Mouse (Mus musculus) hindbrain, embryonic 14.5 days (tissue): ENCODE data around the gene Zdhhc13. TPM values are rescaled to one million over a fixed set of nuclear protein-coding genes. Genes with fewer than 3 reads are reported as not detected.

Experiments
- ATAC-seq: fragments of 200-750 bp; cut with Nextera tagmentation; 2 replicates; pipeline ENCODE4 v1.8.0; 2017; ENCODE audit warnings: moderate number of reproducible peaks, mild to moderate bottlenecking, moderate TSS enrichment, moderate library complexity; ENCODE audit not compliant: low FRiP score
- DNase-seq: peaks from one replicate; pipeline ENCODE4 v3.0.0-alpha.2; 2015; ENCODE audit warnings: low spot score
- H3K27ac ChIP-seq: fragments of 300-500 bp; sonication (generic); 2 replicates; pipeline ENCODE4 v1.5.1; 2014; ENCODE audit warnings: mild to moderate bottlenecking, moderate library complexity
- H3K27me3 ChIP-seq: fragments of 300-500 bp; sonication (generic); 2 replicates; pipeline ENCODE4 v1.6.1; 2014; ENCODE audit warnings: mild to moderate bottlenecking, low read length, mixed read lengths; ENCODE audit not compliant: control insufficient read depth, insufficient read depth
- H3K36me3 ChIP-seq: fragments of 300-500 bp; sonication (generic); replicated peaks from 2 replicates; pipeline ENCODE4 v1.6.1; 2014; ENCODE audit not compliant: control insufficient read depth, insufficient read depth
- H3K4me1 ChIP-seq: fragments of 300-500 bp; sonication (generic); replicated peaks from 2 replicates; pipeline ENCODE4 v1.6.1; 2014; ENCODE audit warnings: antibody characterized with exemption, low read length, mixed read lengths; ENCODE audit not compliant: control insufficient read depth, insufficient read depth
- H3K4me2 ChIP-seq: fragments of 300-500 bp; sonication (generic); replicated peaks from 2 replicates; pipeline ENCODE4 v1.6.1; 2014; ENCODE audit warnings: mild to moderate bottlenecking, moderate library complexity
- H3K4me3 ChIP-seq: fragments of 300-500 bp; sonication (generic); replicated peaks from 2 replicates; pipeline ENCODE4 v1.5.1; 2014; ENCODE audit warnings: mild to moderate bottlenecking, low read length
- H3K9ac ChIP-seq: fragments of 300-500 bp; sonication (generic); 2 replicates; pipeline ENCODE4 v1.6.1; 2014
- H3K9me3 ChIP-seq: fragments of 300-500 bp; sonication (generic); 2 replicates; pipeline ENCODE4 v1.6.1; 2016; ENCODE audit warnings: low read length; ENCODE audit not compliant: control insufficient read depth
- WGBS: fragments of 180-500 bp; shearing (Covaris S2); extraction: QIAGEN DNeasy Blood & Tissue Kit; methylation state at CpG from one replicate; pipeline ENCODE4 v1.1.7; 2014; 5-methylcytosine and 5-hydroxymethylcytosine counted together
- polyA plus RNA-seq: library from polyadenylated mRNA; unstranded; fragments of >200 nt; fragmentation: Nextera tagmentation; extraction: Ambion mirVana; gene quantifications from 2 replicates; pipeline ENCODE4 v1.2.1, GENCODE M21; 2014

Gene Zdhhc13
- polyA plus RNA-seq, 1 experiment from 2014 or later: 44.1 TPM

- no peaks in the 10 kb centered on the region for H3K27me3 ChIP-seq
- WGBS: 85% methylated on average over 1 of the region's 1 CpGs
- H3K4me2 ChIP-seq: no peak overlapping the region
- no peaks in the 10 kb centered on the region for H3K4me1 ChIP-seq
- H3K9me3 ChIP-seq: no peaks in the 10 kb centered on the region
- no peak for DNase-seq
- ATAC-seq: no peak
- H3K36me3 ChIP-seq: no peaks in the 10 kb centered on the region
- no peak overlapping the region for H3K27ac ChIP-seq
- H3K4me3 ChIP-seq: no peak overlapping the region
- no peak overlapping the region for H3K9ac ChIP-seq
Observed at GRCm38 (mm10) chr7:48760789-48761188, 28.0 kb upstream of the Zdhhc13 start.

- WGBS: 71% methylated on average over 1 of the region's 1 CpGs
- Histone ChIP-seq H3K36me3 (no peaks in the 10 kb centered on the region), H3K27me3 (no peaks in the 10 kb centered on the region), H3K27ac (no peak overlapping the region), H3K4me2 (no peak overlapping the region), H3K9ac (no peak overlapping the region), H3K9me3 (no peaks in the 10 kb centered on the region), H3K4me1 (no peaks in the 10 kb centered on the region), H3K4me3 (no peak overlapping the region)
- ATAC-seq (no peak), DNase-seq (no peak)
Observed at GRCm38 (mm10) chr7:48762289-48762688, 26.5 kb upstream of the Zdhhc13 start.

DNA sequence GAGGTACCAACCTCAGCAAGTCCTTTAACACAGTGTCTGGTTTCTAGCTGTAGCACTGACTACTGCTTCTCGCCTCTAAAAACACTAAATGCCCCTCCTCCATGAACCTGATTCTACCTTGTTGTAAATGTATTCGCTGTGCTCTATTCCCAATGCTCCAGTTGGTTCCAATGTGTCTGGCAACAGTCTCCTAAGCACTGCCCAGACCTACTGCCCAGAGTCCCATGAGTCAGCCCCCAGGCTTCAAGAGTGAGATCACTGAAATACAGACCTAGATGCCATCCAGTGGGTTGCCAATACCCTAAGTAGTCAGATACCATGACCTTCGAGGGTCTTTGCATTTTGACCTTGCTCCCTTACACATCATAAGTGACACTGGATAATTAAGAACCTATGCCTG lies 26.1 kb upstream of the Zdhhc13 start:
- Histone ChIP-seq H3K4me3 (no peak overlapping the region), H3K4me1 (no peaks in the 10 kb centered on the region), H3K27ac (no peak overlapping the region), H3K36me3 (no peaks in the 10 kb centered on the region), H3K4me2 (no peak overlapping the region), H3K27me3 (no peaks in the 10 kb centered on the region), H3K9me3 (no peaks in the 10 kb centered on the region), H3K9ac (no peak overlapping the region)
- WGBS: 88% methylated on average over 3 of the region's 3 CpGs
- DNase-seq: no peak
- no peak for ATAC-seq

GRCm38 (mm10) chr7:48765959-48766358 lies 22.8 kb upstream of the Zdhhc13 start:
- no peak overlapping the region for H3K4me2 ChIP-seq
- H3K4me3 ChIP-seq: no peak overlapping the region
- H3K36me3 ChIP-seq: no peaks in the 10 kb centered on the region
- H3K9me3 ChIP-seq: no peaks in the 10 kb centered on the region
- DNase-seq: no peak
- ATAC-seq: no peak
- H3K27me3 ChIP-seq: no peaks in the 10 kb centered on the region
- no peak overlapping the region for H3K9ac ChIP-seq
- WGBS: 81% methylated on average over 4 of the region's 4 CpGs
- no peak overlapping the region for H3K27ac ChIP-seq
- no peaks in the 10 kb centered on the region for H3K4me1 ChIP-seq

GRCm38 (mm10) chr7:48769721-48770120 lies 19.1 kb upstream of the Zdhhc13 start:
- no peaks in the 10 kb centered on the region for H3K27me3 ChIP-seq
- ATAC-seq (no peak), DNase-seq (no peak)
- H3K4me3 ChIP-seq: no peak overlapping the region
- H3K4me1 ChIP-seq: no peaks in the 10 kb centered on the region
- H3K4me2 ChIP-seq: no peak overlapping the region
- H3K27ac ChIP-seq: no peak overlapping the region
- no peak overlapping the region for H3K9ac ChIP-seq
- H3K36me3 ChIP-seq: no peaks in the 10 kb centered on the region
- H3K9me3 ChIP-seq: no peaks in the 10 kb centered on the region
- 78% methylated on average over 1 of the region's 1 CpGs for WGBS

DNA sequence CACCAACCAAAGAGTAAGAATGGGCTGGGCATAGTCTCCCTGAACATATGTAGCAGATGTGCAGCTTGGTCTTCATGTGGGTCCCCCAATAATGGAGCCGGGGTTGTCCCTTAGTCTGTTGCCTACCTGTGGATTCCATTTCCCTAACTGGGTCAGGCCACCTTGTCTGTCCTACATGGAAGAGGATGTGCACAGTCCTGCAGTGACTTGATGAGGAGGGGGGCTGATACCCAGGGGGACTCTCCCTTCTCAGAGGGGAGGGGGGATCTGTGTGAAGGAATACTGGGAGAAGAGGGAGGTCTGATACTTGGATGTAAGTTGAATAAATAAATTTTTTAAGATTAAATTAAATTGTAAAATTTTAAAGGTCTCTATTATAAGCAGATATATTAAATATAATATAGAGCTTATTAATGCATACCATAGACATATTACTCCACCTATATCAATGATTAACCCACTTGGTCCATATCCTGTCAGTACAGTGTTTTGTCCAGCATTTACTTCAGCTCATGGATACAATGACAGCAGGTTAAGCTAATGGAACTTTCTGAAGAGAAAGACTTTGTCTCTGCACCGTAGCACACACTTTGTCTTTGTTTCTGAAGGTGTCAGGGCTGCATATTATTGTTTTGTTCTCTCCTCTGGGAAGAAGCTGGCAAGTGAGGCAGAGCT lies 16.6 kb upstream of the Zdhhc13 start:
- no peak overlapping the region for H3K4me3 ChIP-seq
- no peaks in the 10 kb centered on the region for H3K4me1 ChIP-seq

DNA sequence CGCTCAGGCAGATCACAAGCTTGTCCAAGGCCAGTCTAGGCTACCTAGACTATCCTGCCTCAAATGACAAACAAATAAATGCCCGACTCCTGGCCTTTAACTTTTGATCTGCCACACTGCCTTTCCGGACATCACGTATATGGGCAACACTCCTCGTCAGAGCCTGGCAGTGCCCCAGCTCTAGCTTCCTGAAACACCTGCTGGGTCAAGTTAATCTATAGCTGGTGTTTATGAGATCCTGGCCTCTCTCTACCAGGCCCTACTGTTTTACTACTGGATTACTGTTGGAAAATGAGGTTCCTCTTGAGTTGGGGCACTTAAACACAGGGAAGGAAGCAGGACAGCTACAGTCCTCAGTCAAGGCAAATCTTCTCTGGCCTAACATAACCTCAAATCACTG lies 15.5 kb upstream of the Zdhhc13 start:
- Histone ChIP-seq H3K4me1 (0 out of 2 replicates have a peak, but pooled peaks cover 2% of the 10 kb centered on the region), H3K27me3 (no peaks in the 10 kb centered on the region), H3K4me3 (no peak overlapping the region), H3K27ac (no peak overlapping the region), H3K36me3 (no peaks in the 10 kb centered on the region), H3K4me2 (no peak overlapping the region), H3K9ac (no peak overlapping the region), H3K9me3 (no peaks in the 10 kb centered on the region)
- WGBS: 88% methylated on average over 5 of the region's 5 CpGs
- ATAC-seq (no peak), DNase-seq (no peak)

More for the DNA sequence above, 16.6 kb upstream of the Zdhhc13 start:
- Histone ChIP-seq H3K27me3 (no peaks in the 10 kb centered on the region), H3K4me2 (no peak overlapping the region), H3K9me3 (no peaks in the 10 kb centered on the region), H3K27ac (no peak overlapping the region), H3K9ac (no peak overlapping the region), H3K36me3 (no peaks in the 10 kb centered on the region)
- WGBS: 89% methylated on average over 2 of the region's 2 CpGs
- no peak for ATAC-seq
- DNase-seq: no peak

DNA sequence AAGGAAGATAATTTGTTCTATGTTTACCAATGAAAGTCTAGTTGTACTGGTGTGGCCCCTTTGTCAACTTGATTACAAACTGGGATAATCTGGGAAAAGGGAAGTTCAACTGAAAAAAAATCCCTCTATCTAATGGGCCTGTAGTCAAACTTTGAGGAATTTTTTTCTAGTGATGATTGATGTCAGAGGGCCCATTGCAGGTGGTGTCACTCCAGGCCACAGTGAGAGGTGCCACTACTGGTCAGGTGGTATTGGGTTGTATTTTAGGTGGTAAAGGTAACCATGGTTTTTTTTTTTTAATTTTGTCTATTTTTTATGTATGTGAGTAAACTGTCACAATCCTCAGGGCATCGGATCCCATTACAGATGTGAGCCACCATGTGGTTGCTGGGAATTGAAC lies 14.2 kb upstream of the Zdhhc13 start:
- no peak overlapping the region for H3K9ac ChIP-seq
- DNase-seq (no peak), ATAC-seq (no peak)
- H3K27me3 ChIP-seq: no peaks in the 10 kb centered on the region
- H3K4me2 ChIP-seq: no peak overlapping the region
- H3K4me1 ChIP-seq: 0 out of 2 replicates have a peak, but pooled peaks cover 7% of the 10 kb centered on the region
- WGBS: 90% methylated on average over 1 of the region's 1 CpGs
- H3K36me3 ChIP-seq: no peaks in the 10 kb centered on the region
- no peak overlapping the region for H3K27ac ChIP-seq
- H3K4me3 ChIP-seq: no peak overlapping the region
- no peaks in the 10 kb centered on the region for H3K9me3 ChIP-seq

GRCm38 (mm10) chr7:48775436-48775835 lies 13.4 kb upstream of the Zdhhc13 start:
- H3K4me1 ChIP-seq: 0 out of 2 replicates have a peak, but pooled peaks cover 7% of the 10 kb centered on the region
- WGBS: 92% methylated on average over 1 of the region's 1 CpGs
- no peaks in the 10 kb centered on the region for H3K36me3 ChIP-seq
- H3K4me3 ChIP-seq: no peak overlapping the region
- no peak overlapping the region for H3K27ac ChIP-seq
- ATAC-seq (no peak), DNase-seq (no peak)
- H3K4me2 ChIP-seq: no peak overlapping the region
- H3K9ac ChIP-seq: no peak overlapping the region
- no peaks in the 10 kb centered on the region for H3K9me3 ChIP-seq
- H3K27me3 ChIP-seq: no peaks in the 10 kb centered on the region
